Mouse (Mus musculus) kidney, embryonic 14.5 days (tissue): ENCODE results near the gene 3110082I17Rik. TPM values are rescaled to one million over a fixed set of nuclear protein-coding genes. Genes with fewer than 3 reads are reported as not detected.

Source experiments
- ATAC-seq: fragments of 200-750 bp; cut with Nextera tagmentation; 2 replicates; pipeline ENCODE4 v1.8.0; 2017; ENCODE audit warnings: moderate number of reproducible peaks, mild to moderate bottlenecking, moderate TSS enrichment, moderate library complexity; ENCODE audit not compliant: low FRiP score, low TSS enrichment
- H3K27ac ChIP-seq: fragments of 300-500 bp; sonication (generic); 2 replicates; pipeline ENCODE4 v1.5.1; 2014; ENCODE audit warnings: low read depth, mild to moderate bottlenecking, low read length, moderate library complexity, mixed read lengths
- H3K27me3 ChIP-seq: fragments of 300-500 bp; sonication (generic); 2 replicates; pipeline ENCODE4 v1.6.1; 2014; ENCODE audit warnings: mild to moderate bottlenecking, low read length; ENCODE audit not compliant: control insufficient read depth, insufficient read depth
- H3K36me3 ChIP-seq: fragments of 300-500 bp; sonication (generic); 2 replicates; pipeline ENCODE4 v1.6.1; 2014; ENCODE audit warnings: low read length, mixed read lengths; ENCODE audit not compliant: control insufficient read depth, insufficient read depth
- H3K4me1 ChIP-seq: fragments of 300-500 bp; sonication (generic); 2 replicates; pipeline ENCODE4 v1.6.1; 2014; ENCODE audit warnings: low read length, mixed read lengths; ENCODE audit not compliant: control insufficient read depth, insufficient read depth
- H3K4me2 ChIP-seq: fragments of 300-500 bp; sonication (generic); replicated peaks from 2 replicates; pipeline ENCODE4 v1.6.1; 2014; ENCODE audit warnings: low read depth, mild to moderate bottlenecking, low read length
- H3K4me3 ChIP-seq: fragments of 300-500 bp; sonication (generic); 2 replicates; pipeline ENCODE4 v1.5.1; 2014; ENCODE audit warnings: mild to moderate bottlenecking, low read length
- H3K9ac ChIP-seq: fragments of 300-500 bp; sonication (generic); 2 replicates; pipeline ENCODE4 v1.6.1; 2014; ENCODE audit warnings: low read depth, mild to moderate bottlenecking, low read length, moderate library complexity
- H3K9me3 ChIP-seq: fragments of 300-500 bp; sonication (generic); 2 replicates; pipeline ENCODE4 v1.6.1; 2016; ENCODE audit warnings: low read length; ENCODE audit not compliant: control insufficient read depth
- WGBS: fragments of 180-500 bp; shearing (Covaris S2); extraction: QIAGEN DNeasy Blood & Tissue Kit; methylation state at CpG from one replicate; pipeline ENCODE4 v1.1.7; 2014; 5-methylcytosine and 5-hydroxymethylcytosine counted together
- polyA plus RNA-seq: library from polyadenylated mRNA; unstranded; fragments of >200 nt; fragmentation: Nextera tagmentation; extraction: Ambion mirVana; gene quantifications from 2 replicates; pipeline ENCODE4 v1.2.1, GENCODE M21; 2014

3110082I17Rik gene
- polyA plus RNA-seq, 1 experiment from 2014 or later: 40.6 TPM

- Histone ChIP-seq H3K9ac (no peak overlapping the region), H3K27ac (no peak overlapping the region), H3K4me3 (no peak overlapping the region), H3K4me2 (no peak overlapping the region), H3K9me3 (no peaks in the 10 kb centered on the region), H3K4me1 (no peaks in the 10 kb centered on the region), H3K27me3 (no peaks in the 10 kb centered on the region), H3K36me3 (peaks cover 2% of the 10 kb centered on the region; the same call in 1 of the 2 replicates)
- ATAC-seq: no peak
- 81% methylated on average over 2 of the region's 2 CpGs for WGBS
Observed at GRCm38 (mm10) chr5:139466373-139466772, 6.0 kb upstream of the 3110082I17Rik start.

- Histone ChIP-seq H3K9me3 (no peaks in the 10 kb centered on the region), H3K9ac (no peak overlapping the region), H3K4me1 (peaks cover 3% of the 10 kb centered on the region; the same call in 1 of the 2 replicates), H3K27ac (no peak overlapping the region), H3K36me3 (no peaks in the 10 kb centered on the region), H3K27me3 (no peaks in the 10 kb centered on the region), H3K4me2 (no peak overlapping the region), H3K4me3 (no peak overlapping the region)
- no peak for ATAC-seq
- 78% methylated on average over 4 of the region's 4 CpGs for WGBS
Observed at GRCm38 (mm10) chr5:139464874-139465273, 4.5 kb upstream of the 3110082I17Rik start.

- WGBS: 7% methylated on average over 10 of the region's 10 CpGs
- peak overlapping the region; percentile 70 for H3K4me3 ChIP-seq
- H3K4me1 ChIP-seq: peaks cover 10% of the 10 kb centered on the region
- H3K27me3 ChIP-seq: no peaks in the 10 kb centered on the region
- H3K9me3 ChIP-seq: no peaks in the 10 kb centered on the region
- H3K36me3 ChIP-seq: peaks cover 3% of the 10 kb centered on the region; the same call in 1 of the 2 replicates
- ATAC-seq: no peak
- H3K9ac ChIP-seq: peak overlapping the region; percentile 63
- H3K27ac ChIP-seq: no peak overlapping the region
- H3K4me2 ChIP-seq: peak overlapping the region; percentile 86
Observed at GRCm38 (mm10) chr5:139459938-139460337, 389 bp downstream of the 3110082I17Rik start.

GRCm38 (mm10) chr5:139457241-139457640, 3.1 kb downstream of the 3110082I17Rik start:
- Histone ChIP-seq H3K36me3 (peaks cover 18% of the 10 kb centered on the region; the same call in 1 of the 2 replicates), H3K27me3 (no peaks in the 10 kb centered on the region), H3K4me3 (no peak overlapping the region), H3K27ac (no peak overlapping the region), H3K4me2 (no peak overlapping the region), H3K9ac (no peak overlapping the region), H3K9me3 (no peaks in the 10 kb centered on the region), H3K4me1 (peaks cover 10% of the 10 kb centered on the region)
- ATAC-seq: no peak
- 90% methylated on average over 8 of the region's 8 CpGs for WGBS

GRCm38 (mm10) chr5:139455166-139455565, 5.2 kb downstream of the 3110082I17Rik start:
- WGBS: 90% methylated on average over 12 of the region's 12 CpGs
- no peaks in the 10 kb centered on the region for H3K27me3 ChIP-seq

GRCm38 (mm10) chr5:139453031-139453430, 7.3 kb downstream of the 3110082I17Rik start:
- no peak overlapping the region for H3K4me2 ChIP-seq
- H3K27ac ChIP-seq: no peak overlapping the region
- H3K4me3 ChIP-seq: no peak overlapping the region
- no peaks in the 10 kb centered on the region for H3K9me3 ChIP-seq
- no peaks in the 10 kb centered on the region for H3K27me3 ChIP-seq
- WGBS: 88% methylated on average over 10 of the region's 10 CpGs
- no peaks in the 10 kb centered on the region; the same call in none of the 2 replicates for H3K4me1 ChIP-seq
- no peak overlapping the region for H3K9ac ChIP-seq
- peaks cover 19% of the 10 kb centered on the region; the same call in 1 of the 2 replicates for H3K36me3 ChIP-seq
- no peak for ATAC-seq

More at GRCm38 (mm10) chr5:139455166-139455565, 5.2 kb downstream of the 3110082I17Rik start:
- Histone ChIP-seq H3K27ac (no peak overlapping the region), H3K36me3 (peaks cover 19% of the 10 kb centered on the region; the same call in 1 of the 2 replicates), H3K4me1 (peaks cover 7% of the 10 kb centered on the region), H3K9me3 (no peaks in the 10 kb centered on the region), H3K4me2 (no peak overlapping the region), H3K4me3 (no peak overlapping the region), H3K9ac (no peak overlapping the region)
- no peak for ATAC-seq

- 25% methylated on average over 4 of the region's 4 CpGs for WGBS
- ATAC-seq: peak; percentile 69
- H3K9me3 ChIP-seq: no peaks in the 10 kb centered on the region
- H3K9ac ChIP-seq: no peak overlapping the region
- no peak overlapping the region for H3K4me2 ChIP-seq
- H3K4me1 ChIP-seq: peaks cover 2% of the 10 kb centered on the region
- H3K27me3 ChIP-seq: no peaks in the 10 kb centered on the region
- H3K4me3 ChIP-seq: no peak overlapping the region
- peaks cover 16% of the 10 kb centered on the region; the same call in 1 of the 2 replicates for H3K36me3 ChIP-seq
- H3K27ac ChIP-seq: peak overlapping the region; percentile 3; the same call in 1 of the 2 replicates
Observed at GRCm38 (mm10) chr5:139449926-139450325, 10.4 kb downstream of the 3110082I17Rik start.

GRCm38 (mm10) chr5:139449161-139449791, 11.1 kb downstream of the 3110082I17Rik start:
- no peak overlapping the region for H3K4me2 ChIP-seq
- H3K9me3 ChIP-seq: no peaks in the 10 kb centered on the region
- no peak overlapping the region for H3K9ac ChIP-seq
- H3K4me3 ChIP-seq: no peak overlapping the region
- 40% methylated on average over 5 of the region's 5 CpGs for WGBS
- no peaks in the 10 kb centered on the region for H3K27me3 ChIP-seq
- peak overlapping the region; percentile 3; the same call in 1 of the 2 replicates for H3K27ac ChIP-seq
- H3K36me3 ChIP-seq: peaks cover 15% of the 10 kb centered on the region; the same call in 1 of the 2 replicates
- ATAC-seq: peak; percentile 36; the same call in 1 of the 2 replicates
- H3K4me1 ChIP-seq: peaks cover 2% of the 10 kb centered on the region

GRCm38 (mm10) chr5:139448025-139448424, 12.3 kb downstream of the 3110082I17Rik start:
- WGBS: 25% methylated on average over 6 of the region's 6 CpGs
- peak; percentile 55 for ATAC-seq

More at GRCm38 (mm10) chr5:139448025-139448424, 12.3 kb downstream of the 3110082I17Rik start:
- Histone ChIP-seq H3K9ac (no peak overlapping the region), H3K27me3 (no peaks in the 10 kb centered on the region), H3K4me1 (peaks cover 4% of the 10 kb centered on the region), H3K27ac (peak overlapping the region; percentile 42; the same call in 1 of the 2 replicates), H3K4me2 (no peak overlapping the region), H3K4me3 (no peak overlapping the region), H3K36me3 (peaks cover 8% of the 10 kb centered on the region; the same call in 1 of the 2 replicates), H3K9me3 (no peaks in the 10 kb centered on the region)
